Mouse (Mus musculus) cortical plate, adult 2 months (tissue): ENCODE data around the gene Zfand3. TPM values are rescaled to one million over a fixed set of nuclear protein-coding genes. Genes with fewer than 3 reads are reported as not detected.

Experiments
- H3K27ac ChIP-seq: fragments of 200-500 bp; 2 replicates; pipeline ENCODE4 v1.5.1; 2012; ENCODE audit warnings: low read length, control low read depth, inconsistent platforms; ENCODE audit not compliant: insufficient read depth
- H3K4me1 ChIP-seq: fragments of 200-500 bp; 2 replicates; pipeline ENCODE4 v1.6.1; 2011; ENCODE audit warnings: low read length; ENCODE audit not compliant: control insufficient read depth, insufficient read depth
- H3K4me3 ChIP-seq: fragments of 200-500 bp; 2 replicates; pipeline ENCODE4 v1.5.1; 2011; ENCODE audit warnings: mild to moderate bottlenecking, low read length, control low read depth; ENCODE audit not compliant: insufficient read depth
- CTCF ChIP-seq: fragments of 200-500 bp; IDR thresholded peaks from 2 replicates; pipeline ENCODE4 v1.5.1; 2011; ENCODE audit warnings: mild to moderate bottlenecking, control low read depth, low read length; ENCODE audit not compliant: insufficient read depth; ENCODE audit errors: extremely low read depth
- POLR2A ChIP-seq: fragments of 200-500 bp; IDR thresholded peaks from 2 replicates; pipeline ENCODE4 v1.6.1; 2011; ENCODE audit warnings: mild to moderate bottlenecking, low read length, control low read depth; ENCODE audit not compliant: insufficient read depth; ENCODE audit errors: extremely low read depth
- polyA plus RNA-seq: library from polyadenylated mRNA; depleted of rRNA; stranded (reverse); fragments of >200 nt; gene quantifications from 2 replicates; pipeline ENCODE4 v1.2.3, GENCODE M21; 2012; rRNA removed

Gene Zfand3
- polyA plus RNA-seq, 1 experiment: 102 TPM

DNA sequence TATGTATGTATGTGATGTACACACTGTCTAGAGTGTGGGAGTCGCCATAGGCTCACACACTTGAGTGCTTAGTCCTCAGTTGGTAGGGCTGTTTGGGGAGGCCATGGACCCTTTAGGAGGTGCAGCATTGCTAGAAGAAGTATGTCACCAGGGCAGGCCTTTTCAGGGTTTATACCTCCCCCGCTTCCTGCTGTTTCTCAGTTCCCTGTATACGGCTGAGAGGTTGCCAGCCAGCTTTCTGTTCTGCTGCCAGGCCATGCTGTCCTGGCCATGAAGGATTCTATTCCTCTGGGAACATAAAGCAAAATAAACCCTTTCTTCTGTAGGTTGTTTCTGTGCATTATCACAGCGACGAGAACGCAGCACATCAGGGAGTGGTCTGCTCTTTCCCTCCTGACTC, 255.4 kb downstream of the Zfand3 start:
- Histone ChIP-seq H3K4me1 (peaks cover 8% of the 10 kb centered on the region; the same call in 1 of the 2 replicates), H3K4me3 (no peak overlapping the region), H3K27ac (no peak overlapping the region)

More for the DNA sequence above, 255.4 kb downstream of the Zfand3 start:
- no peak for TF ChIP-seq CTCF
- no peak for TF ChIP-seq POLR2A

Other genes with a start within 250 kb of the Zfand3 start
- 9.1 and 10.9 TPM in 2 replicates for gene Mdga1, start 34.6 kb upstream of the Zfand3 start, polyA plus RNA-seq